Mouse (Mus musculus) urinary bladder, postnatal 10 days (tissue): ENCODE results near the gene Vsig10.
"Not testable (repeated sequence)": the region's sequence is repeated elsewhere in the genome, so short reads cannot be mapped to it uniquely, and the experiment has no call there.

Source experiments
- DNase-seq: peaks from one replicate; pipeline ENCODE4 v3.0.0; 2022; ENCODE audit warnings: low spot score

The Vsig10 gene

DNA sequence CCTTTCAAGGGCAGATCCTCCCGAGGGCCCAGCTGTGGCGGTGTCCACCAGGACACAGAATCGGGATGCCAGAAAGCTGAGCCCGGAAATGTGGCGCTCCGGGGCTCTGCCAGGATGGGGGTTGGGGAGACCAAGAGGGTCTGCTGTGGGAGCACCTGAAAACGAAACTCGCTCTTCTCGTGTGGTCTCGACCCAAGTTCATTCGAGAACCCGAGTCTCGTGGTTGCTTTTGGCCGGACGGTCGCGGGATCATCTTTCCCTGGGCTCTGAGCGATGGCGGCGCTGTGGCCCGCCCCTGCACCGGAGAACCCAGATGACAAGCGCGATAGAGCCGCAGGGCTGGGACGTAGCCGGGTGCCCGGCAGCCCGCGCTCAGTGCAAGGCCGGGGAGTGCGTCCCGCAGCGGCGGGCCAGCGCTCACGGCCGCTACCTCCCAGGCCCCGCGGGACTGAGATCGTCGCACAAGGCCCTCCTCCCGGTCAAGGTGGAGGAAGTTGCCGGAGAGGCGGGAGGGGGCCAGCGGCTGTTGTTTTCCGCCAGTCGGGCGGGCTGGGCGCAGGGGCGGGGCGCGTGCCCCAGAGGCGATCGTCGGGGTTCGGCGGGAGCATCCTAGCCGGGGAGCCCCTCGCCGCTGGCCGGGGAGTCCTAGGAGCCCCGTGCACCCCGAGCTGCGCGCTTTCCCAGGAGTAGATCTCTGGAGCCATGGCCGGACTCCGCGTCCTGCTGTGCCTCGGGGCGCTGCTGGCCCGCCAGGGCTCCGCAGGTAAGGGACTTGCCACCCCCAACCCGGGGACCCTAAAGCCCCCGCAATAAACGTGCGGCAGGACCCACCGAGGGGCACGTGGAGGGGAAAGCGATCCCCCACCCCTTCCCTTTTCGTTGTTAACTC lies at the start of gene Vsig10:
Gene Vsig10, plus strand, starts transcription at position 343 of the 889 bp plus-strand sequence.
- DNase-seq, result peak; percentile 42

DNA sequence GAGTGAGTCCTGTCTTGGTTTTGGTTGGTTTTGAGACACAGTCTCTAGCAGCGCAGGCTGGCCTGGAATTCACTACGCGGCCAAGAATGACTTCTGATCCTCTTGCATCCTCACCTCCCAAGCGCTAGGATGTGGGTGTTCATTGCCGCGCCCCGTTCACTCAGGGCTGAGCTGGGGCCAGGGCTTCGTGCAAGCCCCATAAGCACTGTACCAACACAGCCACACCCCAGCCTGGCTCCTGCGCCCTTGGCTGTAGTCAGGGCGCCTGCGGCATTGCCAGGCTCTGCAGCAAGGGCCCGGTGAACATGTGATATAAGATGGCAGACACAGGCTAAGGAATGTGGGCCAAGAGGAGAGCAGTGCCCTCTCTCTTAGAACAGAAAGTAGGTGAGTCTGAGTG lies 49.5 kb upstream of the Vsig10 start:
- DNase-seq, result no peak

DNA sequence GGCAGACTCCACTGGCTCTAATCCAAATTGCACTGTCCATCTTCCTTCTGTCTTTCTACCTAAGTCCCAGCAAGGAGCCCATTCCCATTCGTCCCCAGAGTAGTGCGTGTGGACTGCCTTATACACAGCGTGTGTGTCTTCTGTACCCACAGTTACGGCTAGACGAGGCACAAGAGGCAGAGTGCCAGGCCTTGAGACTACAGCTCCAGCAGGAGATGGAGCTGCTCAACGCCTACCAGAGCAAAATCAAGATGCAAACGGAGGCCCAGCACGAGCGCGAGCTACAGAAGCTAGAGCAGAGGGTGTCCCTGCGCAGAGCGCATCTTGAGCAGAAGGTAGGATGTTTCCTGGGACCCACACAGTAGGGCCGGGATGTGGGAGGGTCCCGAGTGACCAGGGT lies 46.9 kb upstream of the Vsig10 start:
- no peak for DNase-seq

DNA sequence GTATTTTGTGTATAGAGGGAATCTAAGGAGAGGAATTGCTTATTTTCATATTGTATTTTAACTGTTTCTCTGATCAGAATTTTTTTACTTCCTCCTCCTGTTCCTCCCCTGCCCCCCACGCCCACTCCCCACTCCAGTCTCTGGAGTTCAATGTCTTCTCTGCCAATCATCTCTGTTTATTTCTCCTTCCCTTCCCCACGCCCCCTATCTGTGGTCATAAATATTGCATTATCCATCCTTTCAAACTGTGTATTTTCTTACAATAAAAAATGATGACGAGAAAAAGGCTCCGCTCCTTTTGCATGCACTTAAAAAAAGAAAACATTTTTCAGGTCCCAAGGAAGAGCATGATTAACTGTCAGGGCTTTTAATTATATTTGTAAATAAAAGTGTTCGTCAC lies 44.1 kb upstream of the Vsig10 start:
- DNase-seq, result no peak

DNA sequence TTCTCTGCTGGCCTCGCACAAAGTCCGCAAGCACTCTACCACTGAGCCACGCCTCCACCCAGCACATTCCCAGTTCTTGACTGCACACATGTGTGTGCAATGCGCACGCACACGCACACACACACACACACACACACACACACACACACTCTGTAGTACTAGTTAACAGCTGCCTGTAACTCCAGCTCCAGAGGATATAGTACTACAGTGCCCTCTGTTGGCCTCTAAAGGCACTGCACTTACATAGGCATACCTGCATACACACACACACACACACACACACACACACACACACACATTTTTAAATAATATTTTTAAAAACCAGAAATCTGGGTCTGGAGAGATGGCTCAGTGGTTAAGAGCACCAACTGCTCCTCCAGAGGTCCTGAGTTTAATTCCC lies 41.1 kb upstream of the Vsig10 start:
- DNase-seq, result no peak

DNA sequence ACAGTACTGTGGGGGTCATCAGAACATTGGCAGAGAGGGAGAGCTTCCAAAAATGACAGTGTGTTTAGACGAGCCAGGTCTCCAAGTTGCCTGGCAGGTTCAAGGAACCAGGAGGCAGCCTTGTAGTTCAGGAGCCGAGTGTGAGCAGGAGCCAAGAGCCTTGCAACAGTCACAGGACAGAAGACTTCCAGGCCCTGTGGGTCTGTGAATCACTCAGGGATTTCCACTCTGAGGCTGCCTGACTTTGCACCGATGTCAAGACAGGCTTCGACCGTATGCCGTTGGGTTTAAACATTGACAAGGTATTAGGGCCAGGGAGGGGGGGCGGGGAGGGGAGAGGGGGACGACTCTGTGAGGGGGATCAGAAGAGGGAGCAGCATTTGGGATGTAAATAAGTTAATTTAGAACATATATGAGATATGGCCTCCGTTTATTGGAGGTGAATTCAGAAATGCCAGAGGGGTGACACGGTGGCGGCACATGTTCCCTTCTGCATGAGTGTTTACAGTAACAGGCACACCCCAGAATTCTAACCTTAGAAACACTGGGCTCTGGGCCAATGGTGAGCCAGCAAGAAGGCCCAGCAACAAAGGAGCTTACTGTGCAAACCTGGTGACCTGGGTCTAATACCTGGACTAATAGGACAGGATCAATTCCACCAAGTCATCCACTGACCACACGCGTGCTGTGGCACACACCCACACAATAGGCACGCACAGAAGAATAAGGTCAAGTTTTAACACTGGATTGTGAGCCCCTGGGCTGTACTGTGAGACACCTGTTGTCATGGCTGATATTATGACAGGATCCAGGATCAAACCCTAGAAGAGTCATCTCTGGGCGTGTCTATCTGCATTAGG lies 39.8 kb upstream of the Vsig10 start:
- DNase-seq, result no peak

DNA sequence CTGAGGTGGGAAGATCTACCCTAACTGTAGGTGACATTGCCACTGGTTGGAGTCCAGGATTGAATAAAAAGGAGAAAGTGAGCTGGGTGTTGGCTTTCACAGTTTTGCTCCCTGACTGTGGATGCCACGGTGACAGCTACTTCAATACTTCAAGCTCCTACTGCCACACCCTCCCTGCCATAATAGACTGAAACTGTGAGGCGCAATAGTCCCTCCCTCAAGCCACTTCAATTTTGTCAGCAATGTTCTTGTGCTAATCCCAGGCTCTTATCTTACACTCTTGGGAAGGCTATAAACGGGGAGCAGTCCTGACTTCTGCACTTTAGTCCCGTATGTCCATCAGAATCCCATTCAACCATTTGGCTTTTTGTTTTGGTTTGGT lies 39.2 kb upstream of the Vsig10 start:
- DNase-seq, result no peak

DNA sequence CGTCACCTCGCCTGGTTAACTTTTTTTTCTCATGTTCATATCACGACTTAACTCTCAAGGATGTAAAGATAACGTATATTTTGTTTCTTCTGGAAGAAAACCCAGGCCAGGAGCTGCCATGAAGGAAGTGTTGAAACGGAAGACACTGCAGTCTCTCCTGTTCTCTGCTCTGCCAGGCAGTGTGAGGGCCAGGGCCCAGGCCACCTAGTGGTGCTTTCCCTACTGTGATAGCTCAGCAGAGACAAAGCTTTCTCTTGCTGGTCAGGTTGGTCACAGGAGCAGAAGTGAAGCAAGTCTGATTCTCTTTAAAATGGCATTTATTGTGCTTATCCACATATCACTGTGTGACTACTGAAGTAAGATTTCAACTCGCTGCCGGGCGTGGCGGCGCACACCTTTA lies 37.3 kb upstream of the Vsig10 start:
- no peak for DNase-seq

DNA sequence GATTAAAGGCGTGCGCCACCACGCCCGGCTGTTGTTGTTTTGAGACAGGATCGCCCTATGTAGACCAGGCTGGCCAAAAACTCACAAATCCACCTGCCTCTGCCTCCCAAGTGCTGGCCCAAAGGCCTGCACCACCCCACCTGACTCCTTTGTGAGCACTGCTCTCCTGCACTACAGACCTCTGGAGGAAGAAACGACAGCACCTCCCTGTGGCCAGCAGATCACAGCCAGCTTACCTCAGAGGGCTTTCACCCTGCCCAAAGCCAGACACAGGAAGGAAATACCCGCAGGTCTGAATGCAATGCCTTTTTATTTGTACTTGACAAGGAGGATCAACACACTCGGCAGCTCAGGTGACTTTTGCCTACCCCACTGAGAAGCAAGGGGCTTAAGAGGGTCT lies 36.5 kb upstream of the Vsig10 start:
- no peak for DNase-seq

DNA sequence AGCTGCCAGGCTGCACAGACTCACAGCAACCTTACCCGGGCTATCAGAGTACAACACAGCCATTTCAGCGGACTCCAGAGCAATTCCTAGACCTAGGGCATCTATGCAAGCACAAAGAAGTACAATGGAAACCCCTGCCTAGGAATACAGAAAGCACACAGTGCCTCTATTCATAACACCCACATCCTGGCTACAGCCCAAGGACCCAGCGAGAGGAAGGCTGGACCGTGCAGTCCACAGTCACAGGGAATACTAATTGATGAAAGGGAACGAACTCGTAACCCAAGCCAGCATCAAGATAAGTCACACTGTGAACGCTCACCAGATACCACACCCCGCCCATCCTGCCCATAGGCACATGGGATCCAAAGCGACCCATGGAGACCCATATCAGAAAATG lies 34.9 kb upstream of the Vsig10 start:
- DNase-seq, result no peak

DNA sequence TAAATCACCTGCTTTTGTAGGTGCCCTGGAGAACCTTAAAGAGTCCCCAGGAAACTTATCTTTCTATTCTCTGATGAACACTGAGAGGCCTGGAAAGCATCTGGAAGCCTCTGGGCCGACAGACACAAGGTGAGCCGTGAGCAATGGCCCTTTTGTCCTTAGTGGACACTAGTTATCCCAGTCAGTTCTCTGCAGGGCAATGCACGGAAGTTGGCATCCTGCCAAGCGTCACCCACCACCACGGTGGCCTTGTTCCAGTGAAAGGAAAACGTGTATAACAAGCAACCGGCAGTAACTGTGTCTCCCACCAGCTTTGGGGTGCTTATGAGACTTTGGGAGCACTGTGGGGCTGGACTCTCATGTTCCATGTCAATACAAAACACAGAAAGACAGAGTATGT lies 34.2 kb upstream of the Vsig10 start:
- DNase-seq, result no peak

DNA sequence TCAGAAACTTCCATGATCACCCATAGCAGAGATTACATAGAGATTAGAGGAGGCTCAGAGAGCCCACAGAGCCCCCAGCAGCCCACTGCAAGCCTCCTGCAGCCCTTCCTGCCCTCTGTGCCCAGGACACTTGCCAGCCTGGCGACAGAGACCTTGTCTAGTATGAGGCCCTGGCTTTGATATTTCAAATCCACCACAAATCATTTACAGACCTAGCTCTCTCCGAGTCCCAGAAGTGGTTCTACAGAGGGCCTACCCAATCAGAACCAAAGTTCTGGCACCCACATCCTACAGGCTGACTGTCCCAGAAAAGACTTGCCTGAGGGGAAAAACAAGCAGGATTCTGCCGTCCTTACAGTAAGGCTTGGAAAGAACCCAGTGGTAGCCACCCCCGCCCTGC lies 33.6 kb upstream of the Vsig10 start:
- DNase-seq, result no peak

DNA sequence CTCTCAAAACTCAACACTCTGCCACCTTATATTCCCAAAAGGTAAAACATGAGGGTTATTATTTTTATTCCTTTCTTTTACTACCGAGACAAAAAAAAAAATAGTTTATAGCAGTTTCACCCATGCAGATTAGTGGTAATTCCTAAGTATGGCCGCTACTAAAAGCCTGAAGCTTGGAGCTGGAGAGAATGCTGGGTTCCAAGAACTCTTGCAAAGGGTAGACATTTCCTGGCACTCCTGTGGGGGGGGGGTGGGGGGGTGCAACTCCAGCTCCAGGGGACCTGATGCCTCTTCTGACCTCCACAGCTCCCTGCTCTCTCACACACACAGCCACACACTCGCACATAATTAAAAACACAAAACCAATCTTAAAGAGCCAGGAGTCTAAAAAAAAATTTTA lies 32.6 kb upstream of the Vsig10 start:
- DNase-seq, result no peak

DNA sequence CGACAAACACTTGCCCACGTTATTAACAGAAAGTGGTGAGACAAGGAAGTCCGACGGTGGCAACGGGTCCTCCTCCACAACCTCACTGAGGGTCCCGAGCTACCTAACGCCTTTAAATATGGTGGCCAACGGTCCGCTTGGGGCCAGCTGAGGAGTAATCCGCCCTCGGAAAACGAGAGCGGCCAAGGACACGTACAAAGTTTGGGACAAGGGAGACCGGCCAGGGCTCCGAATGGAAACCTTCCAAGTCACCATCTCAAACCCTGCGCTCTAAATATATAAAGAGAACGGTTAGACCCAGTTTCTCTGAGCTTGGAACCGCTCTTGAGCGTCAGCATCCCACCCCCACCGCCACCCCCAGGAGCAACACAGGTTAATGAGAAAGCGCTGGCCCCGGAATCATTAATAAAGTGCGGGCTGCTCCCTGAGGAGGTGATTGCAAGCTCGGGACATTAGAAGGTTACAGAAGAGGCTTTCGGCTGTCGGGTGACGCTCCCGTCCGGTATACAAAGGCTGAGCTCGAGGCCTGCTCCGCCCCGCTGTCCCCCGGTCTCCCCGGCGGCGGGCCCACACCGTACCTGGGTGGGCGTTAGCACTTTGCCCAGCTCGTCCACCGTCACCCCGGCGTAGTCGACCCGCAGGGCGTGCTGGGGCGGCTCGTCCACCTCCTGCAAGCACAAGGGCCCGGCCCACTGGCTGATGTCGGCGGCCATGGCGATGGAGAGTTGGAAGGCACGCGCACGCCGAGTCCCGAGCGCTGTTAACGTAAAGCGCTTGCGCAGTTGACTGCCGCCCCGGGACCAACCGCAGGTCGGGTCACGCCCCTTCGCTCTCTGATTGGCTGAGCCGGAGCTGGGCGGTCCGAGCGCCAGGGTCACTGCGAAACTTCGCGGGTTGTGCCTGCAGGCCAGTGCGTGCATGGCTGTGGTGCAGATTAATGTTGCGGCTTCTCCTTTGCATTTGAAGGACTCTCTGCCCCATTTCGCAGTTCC lies 31.8 kb upstream of the Vsig10 start, which contains the start of gene Pebp1:
Gene Pebp1, minus strand, starts transcription at position 795 of the 992 bp plus-strand sequence.
- peak; percentile 81 for DNase-seq

DNA sequence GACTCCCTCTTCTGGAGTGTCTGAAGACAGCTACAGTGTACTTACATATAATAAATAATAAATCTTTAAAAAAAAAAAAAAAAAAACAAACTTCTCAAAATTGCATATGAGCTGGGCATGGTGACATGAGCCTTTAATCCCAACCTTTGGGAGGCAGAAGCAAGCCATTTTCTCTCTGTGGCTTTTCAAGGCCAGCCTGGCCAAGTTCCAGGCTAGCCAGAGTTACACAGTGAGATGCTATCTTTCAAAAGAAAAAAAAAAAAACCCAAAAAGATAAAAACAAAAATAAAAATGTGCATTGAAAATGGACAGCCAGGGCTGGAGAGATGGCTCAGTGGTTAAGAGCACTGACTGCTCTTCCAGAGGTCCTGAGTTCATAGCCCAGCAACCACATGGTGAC lies 29.2 kb upstream of the Vsig10 start:
- DNase-seq, result no peak

DNA sequence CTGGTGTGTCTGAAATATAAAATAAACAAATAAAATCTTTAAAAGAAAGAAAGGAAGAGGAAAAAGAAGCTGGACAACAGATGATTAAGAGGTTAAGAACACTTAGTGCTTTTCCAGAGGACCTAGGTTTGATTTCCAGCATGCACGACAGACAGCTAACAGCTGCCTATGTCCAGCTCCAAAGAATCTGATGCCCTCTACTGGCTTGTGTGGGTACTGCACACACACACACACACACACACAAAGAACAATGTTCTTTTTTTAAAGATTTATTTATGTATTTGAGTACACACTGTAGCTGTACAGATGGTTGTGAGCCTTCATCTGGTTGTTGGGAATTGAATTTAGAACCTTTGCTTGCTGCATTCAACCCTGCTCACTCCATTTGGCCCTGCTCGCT lies 28.8 kb upstream of the Vsig10 start:
- DNase-seq, result no peak

DNA sequence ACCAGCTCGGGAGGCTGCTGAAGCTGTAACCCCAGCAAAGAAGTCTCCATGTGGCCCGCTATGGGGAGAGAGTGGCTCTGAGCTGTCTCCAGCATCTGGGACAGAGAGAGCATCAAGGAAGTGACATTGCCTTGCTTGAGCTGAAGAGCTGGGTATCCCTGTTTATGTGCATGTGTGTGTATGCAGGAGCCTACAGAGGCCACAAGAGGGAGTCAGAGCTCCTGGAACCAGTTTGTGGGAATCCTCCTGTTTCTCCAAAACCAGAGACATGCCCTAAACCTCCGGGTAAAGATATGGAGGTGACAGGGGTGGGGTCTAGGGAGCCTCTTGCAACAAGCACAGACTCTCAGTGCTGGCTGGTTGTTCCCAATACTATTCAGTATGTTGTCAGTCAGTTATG lies 27.6 kb upstream of the Vsig10 start:
- DNase-seq, result no peak

DNA sequence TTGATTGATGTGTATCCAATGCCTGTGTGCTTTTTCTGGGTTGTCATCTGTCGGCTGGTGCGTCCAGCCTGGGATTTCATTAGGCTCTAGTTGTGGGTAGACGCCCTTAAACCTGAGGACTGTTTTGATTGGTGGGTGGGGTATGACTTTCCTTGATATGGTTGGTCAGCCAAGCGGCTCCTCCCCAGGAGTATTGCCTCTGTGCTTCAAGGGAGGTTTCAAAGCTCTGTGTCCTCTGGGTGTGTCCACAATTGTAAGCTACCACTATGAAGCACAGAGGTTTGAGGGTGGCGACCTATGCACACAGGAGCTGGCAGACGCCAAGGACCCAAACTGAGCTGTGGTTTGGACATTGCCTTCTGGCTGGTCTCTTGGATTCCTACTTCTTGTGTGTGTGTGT lies 26.3 kb upstream of the Vsig10 start:
- DNase-seq, result no peak

DNA sequence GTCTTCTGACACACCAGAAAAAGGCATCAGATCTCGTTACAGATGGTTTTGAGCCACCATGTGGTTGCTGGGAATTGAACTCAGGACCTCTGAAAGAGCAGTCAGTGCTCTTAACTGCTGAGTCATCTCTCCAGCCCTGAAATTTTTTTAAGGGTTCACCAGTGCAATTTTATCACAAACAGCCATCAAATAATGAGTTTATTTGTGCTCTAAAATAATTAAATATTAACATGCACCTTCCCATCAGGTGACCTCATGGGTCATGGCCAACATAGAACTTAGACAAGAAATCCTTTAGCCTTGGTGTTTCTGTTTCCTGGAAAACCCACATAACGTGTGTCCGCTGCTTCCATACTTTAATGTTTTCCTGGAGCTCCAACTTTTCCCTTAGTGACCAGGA lies 25.1 kb upstream of the Vsig10 start:
- DNase-seq, result not testable (repeated sequence)

DNA sequence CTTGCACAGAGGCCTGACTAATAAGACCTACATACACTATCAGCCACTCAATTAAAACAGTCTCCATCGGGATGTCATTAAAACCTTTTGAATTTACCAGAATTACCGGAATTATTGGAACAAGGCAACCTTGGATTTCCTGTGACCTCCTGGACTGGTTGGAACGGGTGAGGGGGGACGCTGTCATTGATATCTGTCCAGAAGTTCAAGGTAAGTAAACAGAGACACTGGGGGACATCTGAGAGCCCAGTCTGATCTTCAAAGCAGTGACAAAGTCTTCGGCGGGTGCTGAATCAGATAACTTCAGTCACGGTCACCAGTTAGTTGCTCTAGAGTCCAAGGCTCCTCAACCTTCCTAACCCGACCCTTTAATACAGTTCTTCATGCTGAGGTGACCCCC lies 23.9 kb upstream of the Vsig10 start:
- DNase-seq, result no peak

DNA sequence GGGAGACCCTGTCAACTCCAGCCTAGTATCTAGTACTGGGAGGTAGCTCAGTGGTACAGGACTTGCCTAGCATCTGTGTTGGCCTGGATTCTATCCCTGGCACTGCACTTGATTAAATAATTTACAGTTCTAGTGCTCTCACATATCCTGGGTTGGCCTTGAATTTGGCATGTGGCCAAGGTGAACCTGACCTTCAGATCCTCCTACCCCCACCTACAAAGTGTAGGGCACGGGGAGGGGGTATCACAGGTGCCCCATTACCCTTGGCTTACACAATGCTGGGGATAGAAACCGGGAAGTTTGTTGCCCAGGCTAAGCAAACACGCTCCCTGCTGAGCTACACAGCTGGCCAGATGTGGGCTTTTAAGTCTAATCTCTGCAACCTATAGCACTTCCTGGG lies 16.0 kb upstream of the Vsig10 start:
- DNase-seq, result no peak
